Mouse (Mus musculus) embryonic facial prominence, embryonic 14.5 days (tissue): Measurements from ENCODE around the gene Tnr. TPM values are rescaled to one million over a fixed set of nuclear protein-coding genes. Genes with fewer than 3 reads are reported as not detected.

Experiments
- ATAC-seq: fragments of 200-750 bp; cut with Nextera tagmentation; 2 replicates; pipeline ENCODE4 v1.8.0; 2017; ENCODE audit warnings: low read depth, moderate number of reproducible peaks, moderate TSS enrichment
- DNase-seq: peaks from one replicate; pipeline ENCODE4 v3.0.0-alpha.2; 2015; ENCODE audit warnings: low spot score
- H3K27ac ChIP-seq: fragments of 300-500 bp; sonication (generic); replicated peaks from 2 replicates; pipeline ENCODE4 v1.5.1; 2014; ENCODE audit warnings: low read depth, mild to moderate bottlenecking, low read length, moderate library complexity
- H3K27me3 ChIP-seq: fragments of 300-500 bp; sonication (generic); replicated peaks from 2 replicates; pipeline ENCODE4 v1.6.1; 2014; ENCODE audit warnings: low read length; ENCODE audit not compliant: control insufficient read depth, insufficient read depth
- H3K36me3 ChIP-seq: fragments of 300-500 bp; sonication (generic); 2 replicates; pipeline ENCODE4 v1.6.1; 2014; ENCODE audit warnings: low read length, mixed read lengths; ENCODE audit not compliant: control insufficient read depth, insufficient read depth
- H3K4me1 ChIP-seq: fragments of 300-500 bp; sonication (generic); 2 replicates; pipeline ENCODE4 v1.6.1; 2014; ENCODE audit warnings: antibody characterized with exemption, low read length; ENCODE audit not compliant: control insufficient read depth, insufficient read depth
- H3K4me2 ChIP-seq: fragments of 300-500 bp; sonication (generic); 2 replicates; pipeline ENCODE4 v1.6.1; 2014; ENCODE audit warnings: low read depth, mild to moderate bottlenecking, low read length, moderate library complexity, mixed read lengths
- H3K4me3 ChIP-seq: fragments of 300-500 bp; sonication (generic); 2 replicates; pipeline ENCODE4 v1.5.1; 2014; ENCODE audit warnings: low read depth, mild to moderate bottlenecking, low read length
- H3K9ac ChIP-seq: fragments of 300-500 bp; sonication (generic); 2 replicates; pipeline ENCODE4 v1.6.1; 2014; ENCODE audit warnings: low read depth, mild to moderate bottlenecking, low read length, moderate library complexity, mixed read lengths
- H3K9me3 ChIP-seq: fragments of 300-500 bp; sonication (generic); 2 replicates; pipeline ENCODE4 v1.6.1; 2016; ENCODE audit warnings: low read length; ENCODE audit not compliant: control insufficient read depth
- WGBS: fragments of 180-500 bp; shearing (Covaris S2); extraction: QIAGEN DNeasy Blood & Tissue Kit; methylation state at CpG from one replicate; pipeline ENCODE4 v1.1.7; 2014; 5-methylcytosine and 5-hydroxymethylcytosine counted together
- polyA plus RNA-seq: library from polyadenylated mRNA; unstranded; fragments of >200 nt; fragmentation: Nextera tagmentation; extraction: Ambion mirVana; gene quantifications from 2 replicates; pipeline ENCODE4 v1.2.1, GENCODE M21; 2014

Tnr gene
- polyA plus RNA-seq, 1 experiment from 2014 or later: 0.11 TPM

- no peaks in the 10 kb centered on the region for H3K9me3 ChIP-seq
- no peak for ATAC-seq
- no peaks in the 10 kb centered on the region for H3K4me1 ChIP-seq
- no peak overlapping the region for H3K27ac ChIP-seq
- 34% methylated on average over 4 of the region's 4 CpGs for WGBS
- peak; percentile 3 for DNase-seq
- H3K9ac ChIP-seq: no peak overlapping the region
- H3K4me3 ChIP-seq: no peak overlapping the region
- no peaks in the 10 kb centered on the region for H3K27me3 ChIP-seq
- H3K36me3 ChIP-seq: no peaks in the 10 kb centered on the region
- no peak overlapping the region for H3K4me2 ChIP-seq
Observed at GRCm38 (mm10) chr1:159517647-159518046, 5.9 kb upstream of the Tnr start.

GRCm38 (mm10) chr1:159519206-159519605, 4.4 kb upstream of the Tnr start:
- H3K4me2 ChIP-seq: no peak overlapping the region
- no peak overlapping the region for H3K4me3 ChIP-seq
- H3K27ac ChIP-seq: no peak overlapping the region
- no peaks in the 10 kb centered on the region for H3K4me1 ChIP-seq
- H3K9me3 ChIP-seq: no peaks in the 10 kb centered on the region
- ATAC-seq (no peak), DNase-seq (no peak)
- H3K36me3 ChIP-seq: no peaks in the 10 kb centered on the region
- 75% methylated on average over 1 of the region's 1 CpGs for WGBS
- H3K27me3 ChIP-seq: 0 out of 2 replicates have a peak, but pooled peaks cover 5% of the 10 kb centered on the region
- H3K9ac ChIP-seq: no peak overlapping the region

- DNase-seq (no peak), ATAC-seq (no peak)
- H3K9me3 ChIP-seq: no peaks in the 10 kb centered on the region
- H3K36me3 ChIP-seq: no peaks in the 10 kb centered on the region
- H3K4me1 ChIP-seq: no peaks in the 10 kb centered on the region
- no peak overlapping the region for H3K9ac ChIP-seq
- 39% methylated on average over 2 of the region's 2 CpGs for WGBS
- no peak overlapping the region for H3K27ac ChIP-seq
- H3K27me3 ChIP-seq: peaks cover 15% of the 10 kb centered on the region; the same call in 1 of the 2 replicates
- no peak overlapping the region for H3K4me2 ChIP-seq
- H3K4me3 ChIP-seq: no peak overlapping the region
Observed at GRCm38 (mm10) chr1:159523069-159523468, 500 bp upstream of the Tnr start.

DNA sequence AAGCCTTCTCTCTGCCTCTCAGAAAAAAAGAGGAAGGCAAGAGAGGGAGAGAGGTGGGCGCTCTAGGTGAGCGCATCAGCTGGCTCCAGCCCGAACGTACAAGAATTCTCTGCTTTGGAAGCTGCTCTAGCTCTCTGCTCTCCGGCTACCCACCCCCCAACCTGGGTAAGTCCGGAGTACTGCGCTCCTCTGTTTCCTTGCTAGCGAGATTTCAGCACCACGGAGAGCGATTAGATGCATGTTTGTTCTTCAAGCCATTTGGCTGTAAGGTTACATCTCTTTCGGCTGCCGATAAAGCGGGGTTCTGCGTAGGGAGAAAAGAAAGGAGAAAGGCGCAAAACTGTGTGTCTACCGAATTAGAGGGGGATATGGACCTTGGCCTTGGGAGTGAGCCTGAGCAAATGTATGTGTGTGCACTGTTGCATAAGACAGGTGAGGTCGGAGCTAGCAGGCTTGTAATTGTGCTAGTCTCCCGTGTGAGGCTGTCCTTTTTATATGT, 531 bp downstream of the Tnr start:
- DNase-seq: peak; percentile 96
- Histone ChIP-seq H3K4me3 (no peak overlapping the region), H3K4me2 (peak overlapping the region; percentile 2; the same call in 1 of the 2 replicates), H3K36me3 (no peaks in the 10 kb centered on the region), H3K9me3 (no peaks in the 10 kb centered on the region), H3K27ac (no peak overlapping the region), H3K27me3 (peaks cover 15% of the 10 kb centered on the region; the same call in 1 of the 2 replicates), H3K9ac (no peak overlapping the region), H3K4me1 (no peaks in the 10 kb centered on the region)
- ATAC-seq: peak; percentile 76; the same call in 1 of the 2 replicates
- under 1% methylated on average over 18 of the region's 18 CpGs for WGBS

DNA sequence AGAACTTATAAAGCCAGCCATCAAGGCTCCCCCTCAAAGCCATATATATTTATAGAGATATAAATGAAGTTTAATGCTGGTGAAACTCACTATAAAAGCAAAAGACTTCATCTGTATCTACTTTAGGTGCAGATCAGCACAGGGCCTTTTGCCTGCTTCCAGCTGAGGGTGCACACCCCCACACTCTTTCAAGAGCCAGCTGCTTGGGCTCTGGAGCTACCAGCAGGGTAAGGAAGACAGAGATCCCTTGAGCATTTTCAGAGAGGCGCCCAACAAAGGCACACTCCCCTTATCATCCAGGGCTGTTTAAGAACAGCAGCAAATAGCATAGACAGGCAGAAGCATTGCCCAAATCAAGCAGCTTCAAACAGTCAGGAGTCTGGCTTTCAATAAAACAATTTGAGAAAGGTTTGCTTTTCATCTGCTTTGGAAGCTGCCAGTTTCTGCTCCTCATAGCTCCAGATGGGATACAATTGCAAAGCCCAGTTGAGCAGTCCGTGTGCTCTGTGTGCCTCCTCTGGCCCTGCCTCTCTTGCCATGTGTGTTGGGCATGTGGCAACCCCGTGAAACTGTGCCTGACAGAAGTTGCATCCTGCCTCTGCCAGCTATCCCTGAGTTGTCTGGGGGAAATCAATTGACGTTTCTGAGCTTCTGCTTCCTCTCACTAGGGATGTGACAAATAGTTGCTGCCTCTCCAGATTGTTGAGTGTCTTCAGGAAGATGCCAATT, 9.4 kb downstream of the Tnr start:
- no peak for DNase-seq
- no peak for ATAC-seq
- 25% methylated on average over 4 of the region's 4 CpGs for WGBS

DNA sequence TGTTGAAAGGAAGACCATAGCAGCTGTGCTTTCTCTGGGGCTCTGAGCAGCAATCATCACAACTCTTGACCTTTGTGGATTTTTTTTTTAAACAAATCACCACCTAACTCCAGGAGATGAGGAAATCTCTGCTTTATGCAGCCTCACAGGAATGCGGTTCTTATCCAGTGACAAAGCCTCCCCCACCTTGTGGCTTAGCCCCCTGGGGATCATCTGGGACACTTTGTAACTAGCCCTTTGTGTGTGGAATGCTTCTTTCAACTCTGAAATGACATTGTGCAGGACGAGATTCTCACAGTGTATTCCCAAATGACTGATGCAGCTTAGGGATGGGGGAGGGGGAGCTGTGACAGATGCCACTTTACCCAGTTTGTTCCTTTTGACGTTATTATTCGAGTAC, 12.0 kb downstream of the Tnr start:
- no peaks in the 10 kb centered on the region for H3K36me3 ChIP-seq
- DNase-seq (no peak), ATAC-seq (no peak)
- 12% methylated on average over 4 of the region's 4 CpGs for WGBS
- H3K27ac ChIP-seq: no peak overlapping the region
- no peaks in the 10 kb centered on the region for H3K27me3 ChIP-seq
- H3K4me3 ChIP-seq: no peak overlapping the region
- H3K9ac ChIP-seq: no peak overlapping the region
- H3K4me1 ChIP-seq: peaks cover 3% of the 10 kb centered on the region; the same call in 1 of the 2 replicates
- no peaks in the 10 kb centered on the region for H3K9me3 ChIP-seq
- H3K4me2 ChIP-seq: no peak overlapping the region

More for the DNA sequence above, 9.4 kb downstream of the Tnr start:
- Histone ChIP-seq H3K4me3 (no peak overlapping the region), H3K36me3 (no peaks in the 10 kb centered on the region), H3K4me1 (no peaks in the 10 kb centered on the region), H3K9ac (no peak overlapping the region), H3K9me3 (no peaks in the 10 kb centered on the region), H3K27ac (no peak overlapping the region), H3K4me2 (no peak overlapping the region), H3K27me3 (no peaks in the 10 kb centered on the region)

- no peak overlapping the region for H3K4me2 ChIP-seq
- no peaks in the 10 kb centered on the region for H3K9me3 ChIP-seq
- no peak overlapping the region for H3K9ac ChIP-seq
- H3K4me3 ChIP-seq: no peak overlapping the region
- no peak for ATAC-seq
- no peak for DNase-seq
- no peaks in the 10 kb centered on the region for H3K27me3 ChIP-seq
- no peak overlapping the region for H3K27ac ChIP-seq
- H3K4me1 ChIP-seq: peaks cover 3% of the 10 kb centered on the region; the same call in 1 of the 2 replicates
- no peaks in the 10 kb centered on the region for H3K36me3 ChIP-seq
Observed at GRCm38 (mm10) chr1:159537541-159537940, 14.0 kb downstream of the Tnr start.

- Histone ChIP-seq H3K4me3 (no peak overlapping the region), H3K4me2 (no peak overlapping the region), H3K36me3 (no peaks in the 10 kb centered on the region), H3K27me3 (no peaks in the 10 kb centered on the region), H3K9ac (no peak overlapping the region), H3K9me3 (no peaks in the 10 kb centered on the region), H3K27ac (no peak overlapping the region), H3K4me1 (peaks cover 3% of the 10 kb centered on the region; the same call in 1 of the 2 replicates)
- ATAC-seq (peak; percentile 82; the same call in 1 of the 2 replicates), DNase-seq (peak; percentile 69)
- WGBS: 27% methylated on average over 7 of the region's 7 CpGs
Observed at GRCm38 (mm10) chr1:159538076-159538475, 14.5 kb downstream of the Tnr start.
